Mouse (Mus musculus) intestine, postnatal 0 days (tissue): ENCODE results near the gene Pald1. TPM values are rescaled to one million over a fixed set of nuclear protein-coding genes. Genes with fewer than 3 reads are reported as not detected.

Experiments
- ATAC-seq: fragments of 200-750 bp; cut with Nextera tagmentation; 2 replicates; pipeline ENCODE4 v1.8.0; 2017; ENCODE audit warnings: mild to moderate bottlenecking, moderate TSS enrichment, moderate library complexity
- H3K27ac ChIP-seq: fragments of 300-500 bp; sonication (generic); 2 replicates; pipeline ENCODE4 v1.5.1; 2014; ENCODE audit warnings: mild to moderate bottlenecking, low read depth, low read length, moderate library complexity
- H3K27me3 ChIP-seq: fragments of 300-500 bp; sonication (generic); replicated peaks from 2 replicates; pipeline ENCODE4 v1.6.1; 2014; ENCODE audit warnings: low read length, mixed read lengths; ENCODE audit not compliant: control insufficient read depth, insufficient read depth
- H3K36me3 ChIP-seq: fragments of 300-500 bp; sonication (generic); 2 replicates; pipeline ENCODE4 v1.6.1; 2014; ENCODE audit warnings: mild to moderate bottlenecking, moderate library complexity; ENCODE audit not compliant: control insufficient read depth, insufficient read depth
- H3K4me1 ChIP-seq: fragments of 300-500 bp; sonication (generic); replicated peaks from 2 replicates; pipeline ENCODE4 v1.6.1; 2014; ENCODE audit warnings: antibody characterized with exemption, low read length, mixed read lengths; ENCODE audit not compliant: control insufficient read depth, insufficient read depth
- H3K4me2 ChIP-seq: fragments of 300-500 bp; sonication (generic); replicated peaks from 2 replicates; pipeline ENCODE4 v1.6.1; 2014; ENCODE audit warnings: low read depth, mild to moderate bottlenecking, moderate library complexity
- H3K4me3 ChIP-seq: fragments of 300-500 bp; sonication (generic); 2 replicates; pipeline ENCODE4 v1.5.1; 2014; ENCODE audit warnings: low read depth, low read length
- H3K9ac ChIP-seq: fragments of 300-500 bp; sonication (generic); 2 replicates; pipeline ENCODE4 v1.6.1; 2014; ENCODE audit warnings: mild to moderate bottlenecking, low read depth, low read length
- H3K9me3 ChIP-seq: fragments of 300-500 bp; sonication (generic); 2 replicates; pipeline ENCODE4 v1.6.1; 2016; ENCODE audit warnings: mixed run types; ENCODE audit not compliant: control insufficient read depth
- CTCF ChIP-seq: sonication (generic); IDR thresholded peaks from 2 replicates; pipeline ENCODE4 v1.5.1; 2016; ENCODE audit warnings: low read depth, mild to moderate bottlenecking, control low read depth, antibody characterized with exemption, moderate library complexity
- WGBS: fragments of 180-500 bp; shearing (Covaris S2); extraction: QIAGEN DNeasy Blood & Tissue Kit; methylation state at CpG from one replicate; pipeline ENCODE4 v1.1.7; 2014; 5-methylcytosine and 5-hydroxymethylcytosine counted together
- polyA plus RNA-seq: library from polyadenylated mRNA; unstranded; fragments of >200 nt; fragmentation: Nextera tagmentation; extraction: Ambion mirVana; gene quantifications from 2 replicates; pipeline ENCODE4 v1.2.1, GENCODE M21; 2015

Gene Pald1
- polyA plus RNA-seq, 1 experiment from 2014 or later = 4.1 TPM

- H3K36me3 ChIP-seq = no peaks in the 10 kb centered on the region
- H3K27me3 ChIP-seq = no peaks in the 10 kb centered on the region
- 78% methylated on average over 9 of the region's 9 CpGs for WGBS
- no peak overlapping the region for H3K4me2 ChIP-seq
- no peak for ATAC-seq
- TF ChIP-seq CTCF = no peak
- H3K9ac ChIP-seq = no peak overlapping the region
- H3K4me1 ChIP-seq = no peaks in the 10 kb centered on the region
- no peak overlapping the region for H3K27ac ChIP-seq
- H3K4me3 ChIP-seq = no peak overlapping the region
- no peaks in the 10 kb centered on the region for H3K9me3 ChIP-seq
Observed at GRCm38 (mm10) chr10:61315324-61315880, 67.9 kb downstream of the Pald1 start.

DNA sequence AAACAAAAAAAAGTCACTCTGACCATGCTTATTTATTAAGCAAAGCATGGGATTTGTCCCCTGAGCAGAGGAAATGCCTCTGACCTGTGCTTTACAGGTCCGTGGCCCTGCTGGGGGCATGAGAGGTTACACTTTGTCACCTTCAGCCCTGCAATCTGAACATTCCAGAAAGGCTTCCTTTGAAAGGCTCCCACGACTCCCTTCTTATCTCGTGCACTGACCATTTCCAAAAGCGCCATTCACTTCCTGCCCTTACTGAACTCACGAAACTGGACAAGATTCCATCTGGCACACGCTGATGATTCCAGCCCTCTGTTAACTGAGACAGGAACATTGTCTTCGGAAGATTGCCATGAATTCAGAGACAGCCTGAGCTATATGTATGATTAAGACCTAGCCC is 69.6 kb downstream of the Pald1 start:
- Histone ChIP-seq H3K4me3 (no peak overlapping the region), H3K4me1 (no peaks in the 10 kb centered on the region), H3K27me3 (no peaks in the 10 kb centered on the region), H3K9me3 (no peaks in the 10 kb centered on the region), H3K36me3 (no peaks in the 10 kb centered on the region), H3K4me2 (no peak overlapping the region), H3K9ac (no peak overlapping the region), H3K27ac (no peak overlapping the region)
- no peak for TF ChIP-seq CTCF
- no peak for ATAC-seq
- WGBS = 60% methylated on average over 7 of the region's 7 CpGs

DNA sequence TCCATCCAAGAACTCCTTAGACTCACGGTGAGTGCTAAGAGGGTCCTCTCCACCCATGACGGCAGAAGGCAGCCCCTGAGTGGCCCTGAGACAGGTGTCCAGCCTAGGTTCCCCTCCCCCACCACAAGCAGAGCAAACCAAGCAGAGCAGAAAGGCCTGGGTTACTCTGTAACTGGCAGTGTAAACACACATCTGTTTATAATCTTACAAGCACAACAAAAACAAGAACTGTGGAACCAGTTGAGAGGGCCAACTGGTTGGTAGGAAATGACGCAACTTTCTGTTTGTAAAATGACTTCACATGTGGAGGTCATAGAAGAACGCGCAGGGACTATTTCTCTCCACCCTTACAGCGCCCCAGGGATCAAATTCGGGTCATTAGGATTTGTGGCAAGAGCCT is 70.6 kb downstream of the Pald1 start:
- Histone ChIP-seq H3K4me3 (no peak overlapping the region), H3K9ac (no peak overlapping the region), H3K27me3 (no peaks in the 10 kb centered on the region), H3K4me1 (no peaks in the 10 kb centered on the region), H3K27ac (0 out of 2 replicates have a peak overlapping the region, but pooled peaks have one; percentile 3), H3K36me3 (no peaks in the 10 kb centered on the region), H3K4me2 (no peak overlapping the region), H3K9me3 (no peaks in the 10 kb centered on the region)
- ATAC-seq = no peak
- WGBS = 31% methylated on average over 7 of the region's 7 CpGs
- no peak for TF ChIP-seq CTCF

GRCm38 (mm10) chr10:61312159-61312558 is 71.2 kb downstream of the Pald1 start:
- no peak for TF ChIP-seq CTCF
- Histone ChIP-seq H3K4me1 (no peaks in the 10 kb centered on the region), H3K36me3 (no peaks in the 10 kb centered on the region), H3K4me3 (no peak overlapping the region), H3K27ac (0 out of 2 replicates have a peak overlapping the region, but pooled peaks have one; percentile 3), H3K9ac (no peak overlapping the region), H3K9me3 (no peaks in the 10 kb centered on the region), H3K27me3 (no peaks in the 10 kb centered on the region), H3K4me2 (no peak overlapping the region)
- ATAC-seq = peak; percentile 16; the same call in 1 of the 2 replicates
- 53% methylated on average over 6 of the region's 6 CpGs for WGBS

DNA sequence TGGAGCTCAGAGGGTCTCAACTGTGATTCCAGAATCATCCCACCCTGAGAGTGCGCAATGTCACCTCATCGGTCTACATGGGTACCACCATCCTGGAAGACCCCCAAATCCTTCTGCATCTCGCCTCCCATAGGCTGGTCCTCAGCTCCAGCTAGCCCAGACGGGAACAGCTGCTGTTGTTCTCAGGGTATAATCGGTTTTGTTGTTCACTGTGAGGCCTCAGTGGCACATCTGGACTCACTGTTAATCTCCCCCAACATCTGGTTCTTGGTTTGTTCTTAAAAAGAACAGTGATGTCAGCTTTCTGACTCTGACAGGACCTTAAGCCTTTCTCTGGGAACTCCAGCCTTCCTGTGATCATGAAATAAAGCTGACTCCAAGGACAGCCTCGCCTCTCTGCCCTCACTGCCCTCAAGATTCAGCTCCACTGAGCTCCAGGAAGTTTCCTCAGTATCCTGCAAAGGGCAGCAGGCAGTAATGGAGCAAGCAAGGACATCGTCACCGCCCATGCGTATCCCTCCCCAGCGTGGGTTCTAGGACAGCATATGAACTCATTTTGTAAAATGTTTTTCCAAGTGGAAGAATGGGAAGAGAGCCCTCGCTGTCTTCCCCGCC is 74.5 kb downstream of the Pald1 start:
- Histone ChIP-seq H3K9me3 (no peaks in the 10 kb centered on the region), H3K27ac (no peak overlapping the region), H3K4me3 (no peak overlapping the region), H3K27me3 (no peaks in the 10 kb centered on the region), H3K9ac (no peak overlapping the region), H3K4me1 (no peaks in the 10 kb centered on the region), H3K4me2 (no peak overlapping the region), H3K36me3 (no peaks in the 10 kb centered on the region)
- WGBS = 63% methylated on average over 12 of the region's 12 CpGs
- no peak for ATAC-seq
- TF ChIP-seq CTCF = no peak

- H3K9me3 ChIP-seq = no peaks in the 10 kb centered on the region
- no peak for TF ChIP-seq CTCF
- no peak for ATAC-seq
- H3K4me2 ChIP-seq = no peak overlapping the region
- no peaks in the 10 kb centered on the region for H3K4me1 ChIP-seq
- 82% methylated on average over 13 of the region's 13 CpGs for WGBS
- H3K27me3 ChIP-seq = no peaks in the 10 kb centered on the region
- no peaks in the 10 kb centered on the region for H3K36me3 ChIP-seq
- H3K4me3 ChIP-seq = no peak overlapping the region
- H3K9ac ChIP-seq = no peak overlapping the region
- H3K27ac ChIP-seq = no peak overlapping the region
Observed at GRCm38 (mm10) chr10:61305928-61306590, 77.3 kb downstream of the Pald1 start.
